Mouse (Mus musculus) forebrain, postnatal 0 days (tissue): Measurements from ENCODE around the gene Csnk2b. TPM values are rescaled to one million over a fixed set of nuclear protein-coding genes. Genes with fewer than 3 reads are reported as not detected.

Experiments used
- ATAC-seq: fragments of 200-750 bp; cut with Nextera tagmentation; 2 replicates; pipeline ENCODE4 v1.8.0; 2017; ENCODE audit warnings: mild to moderate bottlenecking, moderate library complexity
- DNase-seq: peaks from one replicate; pipeline ENCODE4 v3.0.0-alpha.2; 2015
- H3K27ac ChIP-seq: fragments of 300-500 bp; sonication (generic); 2 replicates; pipeline ENCODE4 v1.5.1; 2014; ENCODE audit warnings: low read depth, mild to moderate bottlenecking, antibody characterized with exemption, low read length, moderate library complexity, mixed read lengths
- H3K27me3 ChIP-seq: fragments of 300-500 bp; sonication (generic); 2 replicates; pipeline ENCODE4 v1.6.1; 2014; ENCODE audit warnings: mild to moderate bottlenecking, low read length, mixed read lengths; ENCODE audit not compliant: insufficient read depth
- H3K36me3 ChIP-seq: fragments of 300-500 bp; sonication (generic); 2 replicates; pipeline ENCODE4 v1.6.1; 2014; ENCODE audit warnings: mild to moderate bottlenecking, moderate library complexity; ENCODE audit not compliant: insufficient read depth
- H3K4me1 ChIP-seq: fragments of 300-500 bp; sonication (generic); 2 replicates; pipeline ENCODE4 v1.6.1; 2014; ENCODE audit warnings: antibody characterized with exemption; ENCODE audit not compliant: insufficient read depth
- H3K4me2 ChIP-seq: fragments of 300-500 bp; sonication (generic); 2 replicates; pipeline ENCODE4 v1.6.1; 2014; ENCODE audit warnings: low read depth, mild to moderate bottlenecking, moderate library complexity
- H3K4me3 ChIP-seq: fragments of 300-500 bp; sonication (generic); 2 replicates; pipeline ENCODE4 v1.5.1; 2014; ENCODE audit warnings: low read depth, low read length, mixed read lengths
- H3K9ac ChIP-seq: fragments of 300-500 bp; sonication (generic); 2 replicates; pipeline ENCODE4 v1.6.1; 2014; ENCODE audit warnings: mild to moderate bottlenecking
- H3K9me3 ChIP-seq: fragments of 300-500 bp; sonication (generic); 2 replicates; pipeline ENCODE4 v1.6.1; 2016; ENCODE audit warnings: low read length
- CTCF ChIP-seq: sonication (generic); IDR thresholded peaks from 2 replicates; pipeline ENCODE4 v1.5.1; 2016; ENCODE audit warnings: antibody characterized with exemption, control low read depth, low read depth
- WGBS: fragments of 180-500 bp; shearing (Covaris S2); extraction: QIAGEN DNeasy Blood & Tissue Kit; methylation state at CpG from one replicate; pipeline ENCODE4 v1.1.7; 2014; 5-methylcytosine and 5-hydroxymethylcytosine counted together
- polyA plus RNA-seq: library from polyadenylated mRNA; unstranded; fragments of >200 nt; fragmentation: Nextera tagmentation; extraction: Ambion mirVana; gene quantifications from 2 replicates; pipeline ENCODE4 v1.2.1, GENCODE M21; 2015
- total RNA-seq: library from RNA; depleted of rRNA; stranded (reverse); fragments of >200 nt; gene quantifications from 2 replicates; pipeline ENCODE4 v1.2.3, GENCODE M21; 2014

Csnk2b gene
- total and polyA plus RNA-seq, 2 experiments from 2014 or later: 247 to 334 TPM

- DNase-seq: no peak
- Histone ChIP-seq H3K4me2 (no peak overlapping the region), H3K4me1 (peaks cover 7% of the 10 kb centered on the region), H3K27me3 (no peaks in the 10 kb centered on the region), H3K9ac (no peak overlapping the region), H3K4me3 (no peak overlapping the region), H3K36me3 (peaks cover 98% of the 10 kb centered on the region), H3K9me3 (no peaks in the 10 kb centered on the region), H3K27ac (no peak overlapping the region)
- WGBS: 94% methylated on average over 8 of the region's 8 CpGs
- no peak for TF ChIP-seq CTCF
- ATAC-seq: no peak
Measured at GRCm38 (mm10) chr17:35157661-35158175, 35.9 kb upstream of the Csnk2b start.

DNA sequence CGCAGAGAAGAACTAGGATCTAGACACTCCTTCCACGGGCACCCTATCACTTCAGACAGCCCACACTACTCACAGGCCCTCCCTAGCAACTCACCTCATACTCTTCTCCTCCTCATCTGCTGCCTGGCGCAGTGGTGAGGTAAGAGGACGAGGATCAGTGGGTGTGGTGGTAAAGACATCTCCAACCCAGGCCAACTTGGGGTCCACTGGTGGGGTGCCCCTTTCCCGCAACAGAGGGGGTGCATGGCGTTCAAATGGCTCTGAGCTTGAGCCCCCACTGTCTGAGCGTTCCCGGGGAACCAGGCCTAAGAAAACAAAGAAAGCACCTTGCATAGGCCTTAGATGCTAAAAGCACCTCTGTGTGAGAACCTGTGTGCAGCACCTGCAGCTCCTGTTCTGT is 35.4 kb upstream of the Csnk2b start:
- H3K4me1 ChIP-seq: peaks cover 2% of the 10 kb centered on the region; the same call in 1 of the 2 replicates
- H3K27ac ChIP-seq: no peak overlapping the region
- 94% methylated on average over 8 of the region's 8 CpGs for WGBS
- no peak overlapping the region for H3K9ac ChIP-seq
- H3K4me2 ChIP-seq: no peak overlapping the region
- ATAC-seq (no peak), DNase-seq (no peak)
- H3K9me3 ChIP-seq: no peaks in the 10 kb centered on the region
- peaks cover 100% of the 10 kb centered on the region for H3K36me3 ChIP-seq
- H3K4me3 ChIP-seq: no peak overlapping the region
- no peaks in the 10 kb centered on the region for H3K27me3 ChIP-seq
- no peak for TF ChIP-seq CTCF

DNA sequence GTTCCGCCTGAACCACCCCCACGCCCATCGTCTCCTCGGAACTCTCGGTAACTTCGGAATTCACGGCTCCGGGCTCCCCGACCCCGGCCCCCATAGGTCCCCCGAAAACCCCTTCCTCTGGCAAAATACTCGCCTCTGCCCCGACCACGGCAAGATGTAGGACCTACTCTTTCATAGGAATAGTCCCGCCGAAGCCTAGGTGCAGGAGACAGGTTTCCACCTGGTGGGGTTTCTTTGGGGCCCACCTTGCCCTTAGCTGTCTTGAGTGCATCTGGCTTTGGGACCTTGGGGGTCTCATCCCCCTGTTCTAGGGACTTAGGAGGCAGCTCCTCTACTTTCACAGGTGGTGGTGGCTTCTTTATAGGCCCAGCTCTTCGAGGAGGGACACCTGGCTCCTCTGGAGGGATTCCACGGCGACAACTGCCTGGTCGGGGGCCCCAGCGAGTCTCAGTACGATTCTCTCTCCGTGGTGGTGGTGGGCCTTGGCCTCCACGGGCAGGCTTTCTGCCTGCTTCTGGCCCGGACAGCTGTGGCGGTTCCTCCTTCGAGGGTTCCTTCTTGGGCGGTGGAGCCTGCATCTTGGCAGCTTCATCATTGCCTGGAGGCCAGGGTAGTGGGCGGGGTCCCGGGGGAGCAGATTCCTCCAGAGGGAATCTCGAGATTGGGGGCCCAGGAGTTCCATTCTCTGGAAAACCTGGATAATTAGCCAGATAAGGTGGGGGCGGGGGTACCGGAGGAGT is 34.8 kb upstream of the Csnk2b start:
- 89% methylated on average over 33 of the region's 33 CpGs for WGBS
- Histone ChIP-seq H3K36me3 (peaks cover 100% of the 10 kb centered on the region), H3K9me3 (no peaks in the 10 kb centered on the region), H3K27me3 (no peaks in the 10 kb centered on the region), H3K4me2 (no peak overlapping the region), H3K27ac (no peak overlapping the region), H3K4me1 (no peaks in the 10 kb centered on the region), H3K4me3 (no peak overlapping the region), H3K9ac (no peak overlapping the region)
- ATAC-seq (no peak), DNase-seq (no peak)
- no peak for TF ChIP-seq CTCF

DNA sequence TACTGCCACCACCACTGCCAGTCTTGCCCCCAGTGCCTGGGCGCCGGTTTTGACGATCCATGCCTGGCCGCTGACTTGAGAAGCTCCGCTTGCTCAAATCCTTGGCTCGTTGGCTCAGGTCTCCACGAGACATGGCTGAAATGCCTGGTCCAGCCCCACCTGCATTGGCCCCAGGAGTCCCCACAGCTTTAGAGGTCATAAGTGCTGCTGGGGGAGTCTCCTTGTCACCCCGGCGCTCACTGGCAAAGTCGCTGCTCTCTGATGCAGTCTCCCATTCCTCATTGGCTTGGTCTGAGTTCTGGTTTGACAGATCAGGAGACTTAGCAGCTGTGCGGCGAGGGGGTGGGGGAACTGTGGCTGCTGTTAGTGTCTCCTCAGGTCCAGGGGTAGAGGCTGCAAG is 33.6 kb upstream of the Csnk2b start:
- Histone ChIP-seq H3K36me3 (peaks cover 98% of the 10 kb centered on the region), H3K9ac (no peak overlapping the region), H3K27me3 (no peaks in the 10 kb centered on the region), H3K4me1 (no peaks in the 10 kb centered on the region), H3K27ac (no peak overlapping the region), H3K9me3 (no peaks in the 10 kb centered on the region), H3K4me3 (no peak overlapping the region), H3K4me2 (no peak overlapping the region)
- 90% methylated on average over 12 of the region's 12 CpGs for WGBS
- ATAC-seq (no peak), DNase-seq (no peak)
- no peak for TF ChIP-seq CTCF

DNA sequence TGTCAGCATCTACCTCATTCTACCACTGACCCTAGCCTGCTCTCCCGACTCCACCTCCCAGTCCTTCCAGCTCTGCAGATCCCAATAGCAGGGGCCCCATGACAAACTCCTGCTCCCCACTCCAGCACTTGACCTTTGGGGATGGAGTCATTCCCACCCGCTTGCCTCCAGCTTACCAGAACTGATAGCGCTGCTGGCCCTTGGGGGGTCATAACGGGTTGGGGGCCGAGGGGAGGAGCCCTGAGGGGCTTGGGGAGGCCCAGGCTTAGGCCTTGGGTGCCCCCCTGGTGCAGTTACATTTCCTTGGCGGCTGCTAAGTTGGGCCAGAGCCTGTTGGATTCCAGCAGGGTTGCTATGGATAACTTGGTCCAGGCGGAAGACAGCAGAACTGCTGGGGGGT is 32.8 kb upstream of the Csnk2b start:
- Histone ChIP-seq H3K4me2 (no peak overlapping the region), H3K9ac (no peak overlapping the region), H3K9me3 (no peaks in the 10 kb centered on the region), H3K36me3 (peaks cover 98% of the 10 kb centered on the region), H3K4me1 (no peaks in the 10 kb centered on the region), H3K4me3 (no peak overlapping the region), H3K27me3 (no peaks in the 10 kb centered on the region), H3K27ac (no peak overlapping the region)
- whole genome bisulfite sequencing: 84% methylated on average over 7 of the region's 7 CpGs
- DNase-seq: no peak
- TF ChIP-seq CTCF: no peak
- no peak for ATAC-seq

GRCm38 (mm10) chr17:35153931-35154330 is 32.1 kb upstream of the Csnk2b start:
- H3K27me3 ChIP-seq: no peaks in the 10 kb centered on the region
- ATAC-seq (no peak), DNase-seq (no peak)
- H3K4me1 ChIP-seq: no peaks in the 10 kb centered on the region
- H3K9ac ChIP-seq: no peak overlapping the region
- H3K36me3 ChIP-seq: peaks cover 98% of the 10 kb centered on the region
- no peak overlapping the region for H3K4me2 ChIP-seq
- H3K4me3 ChIP-seq: no peak overlapping the region
- WGBS: 91% methylated on average over 4 of the region's 4 CpGs
- no peak overlapping the region for H3K27ac ChIP-seq
- H3K9me3 ChIP-seq: no peaks in the 10 kb centered on the region
- TF ChIP-seq CTCF: no peak

GRCm38 (mm10) chr17:35153077-35153476 is 31.2 kb upstream of the Csnk2b start:
- 90% methylated on average over 9 of the region's 9 CpGs for WGBS
- H3K9ac ChIP-seq: no peak overlapping the region
- peaks cover 98% of the 10 kb centered on the region for H3K36me3 ChIP-seq
- TF ChIP-seq CTCF: no peak
- no peak for DNase-seq
- H3K9me3 ChIP-seq: no peaks in the 10 kb centered on the region
- no peak overlapping the region for H3K4me3 ChIP-seq
- no peak overlapping the region for H3K27ac ChIP-seq
- H3K4me2 ChIP-seq: no peak overlapping the region
- no peak for ATAC-seq
- H3K4me1 ChIP-seq: no peaks in the 10 kb centered on the region
- no peaks in the 10 kb centered on the region for H3K27me3 ChIP-seq
